Mouse (Mus musculus): Measurements from ENCODE around the gene Btaf1. TPM values are rescaled to one million over a fixed set of nuclear protein-coding genes. Genes with fewer than 3 reads are reported as not detected.
A peak's percentile ranks its signal among the peaks of the same experiment; 100 is the strongest.

The Btaf1 gene
- polyA plus RNA-seq, 1 experiment = 4.1 TPM

DNA sequence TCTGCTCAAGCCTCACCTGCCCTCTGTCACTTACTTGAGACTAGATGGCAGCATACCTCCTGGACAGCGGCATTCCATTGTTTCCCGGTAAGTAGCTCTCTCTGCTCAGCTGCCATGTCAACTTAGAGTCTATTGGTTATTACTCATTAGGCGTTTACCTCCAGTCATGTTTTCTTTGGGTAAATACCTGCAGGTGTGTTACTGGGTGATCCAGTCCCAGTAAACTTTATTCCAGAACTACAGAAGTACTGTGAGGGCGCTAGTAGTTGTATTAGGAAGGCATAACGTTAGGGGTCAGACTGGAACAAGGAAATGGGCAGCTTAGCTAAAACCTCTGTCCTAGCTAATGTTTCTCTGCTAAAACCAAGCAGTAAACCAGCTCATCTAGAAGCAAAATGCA lies 78.7 kb downstream of the Btaf1 start:
- no peak overlapping the region for H3K27ac ChIP-seq (ENCODE audit: insufficient read depth, low read length)
- WGBS = 96% methylated on average over 5 of the region's 5 CpGs
- no peaks in the 10 kb centered on the region; the same call in 1 of the 2 replicates for H3K4me1 ChIP-seq (ENCODE audit: control insufficient read depth, insufficient read depth, insufficient read length)
- DNase-seq (ENCODE audit: low read depth in 1 of 2, low spot score in 2 of 2) = no peak
- no peak overlapping the region for H3K4me3 ChIP-seq (ENCODE audit: extremely low read depth, insufficient read depth, insufficient read length)
- TF ChIP-seq POLR2A (IDR thresholded peaks at IDR 0.05; ENCODE audit: low read depth, low read length) (no peak), CTCF (IDR thresholded peaks at IDR 0.05; ENCODE audit: extremely low read depth, insufficient read depth, insufficient read length, insufficient replicate concordance) (no peak)
- H3K36me3 ChIP-seq (ENCODE audit: control insufficient read depth, insufficient read depth, low read length) = peaks cover 43% of the 10 kb centered on the region
- no peaks in the 10 kb centered on the region for H3K27me3 ChIP-seq (ENCODE audit: control insufficient read depth, insufficient read depth, low read length)

DNA sequence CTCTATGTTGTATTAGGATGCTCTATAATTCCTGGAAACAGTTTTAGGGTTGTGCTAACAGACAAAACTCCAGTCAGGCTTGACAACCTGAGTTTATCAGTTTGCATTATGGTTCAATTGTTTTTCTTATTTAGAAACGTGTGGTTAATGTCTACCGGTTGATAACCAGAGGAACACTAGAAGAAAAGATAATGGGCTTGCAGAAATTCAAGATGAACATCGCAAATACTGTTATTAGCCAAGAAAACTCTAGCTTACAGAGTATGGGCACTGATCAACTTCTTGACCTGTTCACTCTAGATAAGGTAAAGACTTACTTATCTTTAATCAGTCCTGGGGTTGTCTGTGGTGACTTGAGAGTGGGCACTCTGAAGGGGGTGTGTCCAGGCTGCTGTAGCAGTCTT lies 84.0 kb downstream of the Btaf1 start:
- Histone ChIP-seq H3K36me3 (ENCODE audit: control insufficient read depth, insufficient read depth, low read length) (peaks cover 41% of the 10 kb centered on the region), H3K27me3 (ENCODE audit: control insufficient read depth, insufficient read depth, low read length) (no peaks in the 10 kb centered on the region), H3K4me1 (ENCODE audit: control insufficient read depth, insufficient read depth, insufficient read length) (no peaks in the 10 kb centered on the region; the same call in 1 of the 2 replicates), H3K4me3 (ENCODE audit: extremely low read depth, insufficient read depth, insufficient read length) (no peak overlapping the region), H3K27ac (ENCODE audit: insufficient read depth, low read length) (no peak overlapping the region)
- TF ChIP-seq POLR2A (IDR thresholded peaks at IDR 0.05; ENCODE audit: low read depth, low read length) = no peak
- TF ChIP-seq CTCF (IDR thresholded peaks at IDR 0.05; ENCODE audit: extremely low read depth, insufficient read depth, insufficient read length, insufficient replicate concordance) = no peak
- 88% methylated on average over 3 of the region's 3 CpGs for WGBS
- DNase-seq (ENCODE audit: low read depth in 1 of 2, low spot score in 2 of 2) = no peak

DNA sequence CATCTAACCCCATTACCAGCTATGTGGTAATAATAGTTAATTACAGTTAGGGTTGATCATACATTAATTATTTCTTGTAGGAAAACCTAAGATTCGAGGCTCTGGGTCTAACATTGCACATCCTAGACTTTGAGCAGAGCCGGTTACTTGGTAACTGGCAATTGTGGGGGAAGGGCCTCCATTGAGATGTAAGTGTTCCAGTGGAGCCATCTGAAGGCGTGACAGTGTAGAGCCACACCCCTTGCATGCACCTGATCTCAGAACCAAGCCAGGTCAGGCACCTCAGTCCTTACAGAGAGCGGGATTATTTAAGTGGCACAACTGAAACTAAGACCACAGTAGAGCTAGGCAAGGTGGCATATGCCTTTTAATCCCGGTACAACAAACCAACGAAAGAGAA lies 87.6 kb downstream of the Btaf1 start:
- Histone ChIP-seq H3K27me3 (ENCODE audit: control insufficient read depth, insufficient read depth, low read length) (no peaks in the 10 kb centered on the region), H3K27ac (ENCODE audit: insufficient read depth, low read length) (no peak overlapping the region), H3K4me1 (ENCODE audit: control insufficient read depth, insufficient read depth, insufficient read length) (peaks cover 3% of the 10 kb centered on the region; the same call in 1 of the 2 replicates), H3K36me3 (ENCODE audit: control insufficient read depth, insufficient read depth, low read length) (peaks cover 31% of the 10 kb centered on the region), H3K4me3 (ENCODE audit: extremely low read depth, insufficient read depth, insufficient read length) (no peak overlapping the region)
- TF ChIP-seq CTCF (IDR thresholded peaks at IDR 0.05; ENCODE audit: extremely low read depth, insufficient read depth, insufficient read length, insufficient replicate concordance) (no peak), POLR2A (IDR thresholded peaks at IDR 0.05; ENCODE audit: low read depth, low read length) (no peak)
- 96% methylated on average over 6 of the region's 6 CpGs for WGBS
- no peak for DNase-seq (ENCODE audit: low read depth in 1 of 2, low spot score in 2 of 2)

DNA sequence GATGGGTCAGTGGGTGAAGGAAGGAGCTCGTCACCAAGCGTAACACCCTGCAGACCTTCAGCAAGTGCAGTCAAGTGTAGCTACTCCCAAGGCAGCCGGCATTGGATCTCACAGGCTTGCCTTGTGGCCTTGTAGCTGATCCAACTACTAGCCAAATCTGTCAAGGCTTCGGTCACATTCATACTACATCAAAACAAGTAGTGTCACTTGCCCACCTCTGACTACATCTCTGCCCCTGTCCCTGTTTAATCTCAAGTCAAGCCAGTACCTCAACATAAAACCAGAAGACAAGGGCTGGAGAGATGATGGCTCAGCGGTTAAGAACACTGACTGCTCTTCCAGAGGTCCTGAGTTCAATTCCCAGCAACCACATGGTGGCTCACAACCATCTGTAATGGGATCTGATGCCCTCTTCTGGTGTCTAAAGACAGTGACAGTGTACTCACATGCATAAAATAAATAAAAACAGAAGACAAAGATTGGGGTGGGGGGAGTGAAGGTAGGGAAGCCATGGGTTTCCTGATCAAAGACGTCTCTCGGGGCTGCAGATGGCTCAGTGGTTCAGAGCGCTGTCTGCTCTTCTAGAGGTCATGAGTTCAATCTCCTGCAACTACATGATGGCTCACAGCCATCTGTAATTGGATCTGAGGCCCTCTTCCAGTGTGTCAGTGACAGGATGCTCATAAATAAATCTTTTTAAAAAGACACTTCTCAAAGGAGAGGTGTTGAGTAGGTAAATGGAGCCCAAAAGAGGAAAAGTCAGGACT lies 88.5 kb downstream of the Btaf1 start:
- no peak for DNase-seq (ENCODE audit: low read depth in 1 of 2, low spot score in 2 of 2)
- Histone ChIP-seq H3K27ac (ENCODE audit: insufficient read depth, low read length) (no peak overlapping the region), H3K27me3 (ENCODE audit: control insufficient read depth, insufficient read depth, low read length) (no peaks in the 10 kb centered on the region), H3K4me1 (ENCODE audit: control insufficient read depth, insufficient read depth, insufficient read length) (peaks cover 3% of the 10 kb centered on the region; the same call in 1 of the 2 replicates), H3K36me3 (ENCODE audit: control insufficient read depth, insufficient read depth, low read length) (peaks cover 26% of the 10 kb centered on the region), H3K4me3 (ENCODE audit: extremely low read depth, insufficient read depth, insufficient read length) (no peak overlapping the region)
- TF ChIP-seq POLR2A (IDR thresholded peaks at IDR 0.05; ENCODE audit: low read depth, low read length) (no peak), CTCF (IDR thresholded peaks at IDR 0.05; ENCODE audit: extremely low read depth, insufficient read depth, insufficient read length, insufficient replicate concordance) (no peak)
- WGBS = 93% methylated on average over 8 of the region's 8 CpGs

DNA sequence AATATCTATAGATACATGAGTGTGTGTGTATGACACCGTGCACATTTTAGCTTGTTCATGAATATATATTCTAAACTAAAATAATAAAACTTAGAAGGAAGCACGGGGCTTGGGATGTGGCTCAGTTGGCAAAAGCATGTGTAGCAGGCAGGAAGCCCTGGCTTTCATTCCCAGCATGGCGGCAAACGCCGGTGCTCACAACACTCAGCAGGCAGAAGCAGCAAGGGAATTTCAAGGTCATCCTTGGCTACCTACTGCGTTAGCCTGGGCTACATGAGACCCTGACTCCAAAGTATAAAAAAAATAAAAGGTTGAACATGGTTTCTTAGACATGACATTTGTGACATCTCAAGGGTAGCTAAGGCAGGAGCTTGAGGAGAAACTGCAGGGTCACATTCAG lies 91.0 kb downstream of the Btaf1 start:
- 96% methylated on average over 6 of the region's 6 CpGs for WGBS
- Histone ChIP-seq H3K27ac (ENCODE audit: insufficient read depth, low read length) (no peak overlapping the region), H3K36me3 (ENCODE audit: control insufficient read depth, insufficient read depth, low read length) (peaks cover 6% of the 10 kb centered on the region), H3K27me3 (ENCODE audit: control insufficient read depth, insufficient read depth, low read length) (no peaks in the 10 kb centered on the region), H3K4me1 (ENCODE audit: control insufficient read depth, insufficient read depth, insufficient read length) (peaks cover 3% of the 10 kb centered on the region; the same call in 1 of the 2 replicates), H3K4me3 (ENCODE audit: extremely low read depth, insufficient read depth, insufficient read length) (no peak overlapping the region)
- no peak for DNase-seq (ENCODE audit: low read depth in 1 of 2, low spot score in 2 of 2)
- TF ChIP-seq CTCF (IDR thresholded peaks at IDR 0.05; ENCODE audit: extremely low read depth, insufficient read depth, insufficient read length, insufficient replicate concordance) = no peak
- TF ChIP-seq POLR2A (IDR thresholded peaks at IDR 0.05; ENCODE audit: low read depth, low read length) = no peak

DNA sequence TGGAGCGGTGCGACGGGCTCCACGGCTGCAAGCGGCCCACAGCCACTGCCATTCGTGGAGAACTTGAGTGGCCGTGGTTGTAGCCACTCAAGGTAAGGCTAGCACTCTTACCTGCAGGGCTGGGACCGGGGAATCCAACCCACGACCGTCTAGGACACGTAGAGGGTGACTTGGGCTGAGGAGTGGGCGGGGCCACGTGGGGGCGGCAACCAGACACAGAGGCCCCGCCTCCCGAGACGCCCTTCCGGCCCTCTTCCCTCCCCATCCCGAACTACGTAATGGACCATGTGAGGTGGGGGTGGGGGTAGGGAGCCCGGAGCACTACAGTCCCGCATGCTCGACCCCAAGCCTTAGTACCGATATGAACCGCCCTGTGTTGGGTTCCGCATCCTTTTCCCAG lies 92.5 kb downstream of the Btaf1 start:
- no peak overlapping the region for H3K27ac ChIP-seq (ENCODE audit: insufficient read depth, low read length)
- TF ChIP-seq CTCF (IDR thresholded peaks at IDR 0.05; ENCODE audit: extremely low read depth, insufficient read depth, insufficient read length, insufficient replicate concordance) (no peak), POLR2A (IDR thresholded peaks at IDR 0.05; ENCODE audit: low read depth, low read length) (no peak)
- H3K27me3 ChIP-seq (ENCODE audit: control insufficient read depth, insufficient read depth, low read length) = no peaks in the 10 kb centered on the region
- DNase-seq (ENCODE audit: low read depth in 1 of 2, low spot score in 2 of 2) = peak; percentile 21 to 32
- H3K4me1 ChIP-seq (ENCODE audit: control insufficient read depth, insufficient read depth, insufficient read length) = peaks cover 3% of the 10 kb centered on the region; the same call in 1 of the 2 replicates
- H3K4me3 ChIP-seq (ENCODE audit: extremely low read depth, insufficient read depth, insufficient read length) = peak overlapping the region; percentile 41; the same call in 1 of the 2 replicates
- no peaks in the 10 kb centered on the region for H3K36me3 ChIP-seq (ENCODE audit: control insufficient read depth, insufficient read depth, low read length)
- 20% methylated on average over 26 of the region's 26 CpGs for WGBS

DNA sequence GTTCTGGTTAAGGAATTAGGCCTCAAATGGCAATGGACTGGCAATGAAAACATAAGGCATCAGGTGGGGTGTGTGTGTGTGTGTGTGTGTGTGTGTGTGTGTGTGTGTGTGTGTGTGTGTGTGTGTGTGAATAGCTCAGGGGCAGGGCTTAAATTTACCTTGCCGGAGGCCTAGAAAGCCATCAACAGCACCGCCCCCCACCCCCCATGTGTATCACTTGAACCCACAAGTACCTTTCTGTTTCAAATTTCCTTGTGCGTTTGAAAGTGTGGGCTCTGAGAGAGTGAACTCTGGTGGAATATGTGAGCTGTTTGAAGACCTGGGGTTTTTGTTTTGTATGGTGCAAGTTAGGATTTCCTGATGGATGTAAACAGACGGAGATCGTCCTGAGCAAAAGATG lies 93.1 kb downstream of the Btaf1 start:
- peak overlapping the region; percentile 41; the same call in 1 of the 2 replicates for H3K4me3 ChIP-seq (ENCODE audit: extremely low read depth, insufficient read depth, insufficient read length)
- H3K27ac ChIP-seq (ENCODE audit: insufficient read depth, low read length) = no peak overlapping the region
- TF ChIP-seq CTCF (IDR thresholded peaks at IDR 0.05; ENCODE audit: extremely low read depth, insufficient read depth, insufficient read length, insufficient replicate concordance) = no peak
- no peaks in the 10 kb centered on the region for H3K36me3 ChIP-seq (ENCODE audit: control insufficient read depth, insufficient read depth, low read length)
- WGBS = 74% methylated on average over 5 of the region's 5 CpGs
- no peaks in the 10 kb centered on the region for H3K27me3 ChIP-seq (ENCODE audit: control insufficient read depth, insufficient read depth, low read length)
- no peak for DNase-seq (ENCODE audit: low read depth in 1 of 2, low spot score in 2 of 2)
- H3K4me1 ChIP-seq (ENCODE audit: control insufficient read depth, insufficient read depth, insufficient read length) = peaks cover 3% of the 10 kb centered on the region; the same call in 1 of the 2 replicates
